Mouse (Mus musculus) kidney, adult 18-20 months (tissue): ENCODE data around the gene Vegfb.

Source experiments
- DNase-seq: peaks from one replicate; pipeline ENCODE4 v3.0.0; 2021

Vegfb gene

DNA sequence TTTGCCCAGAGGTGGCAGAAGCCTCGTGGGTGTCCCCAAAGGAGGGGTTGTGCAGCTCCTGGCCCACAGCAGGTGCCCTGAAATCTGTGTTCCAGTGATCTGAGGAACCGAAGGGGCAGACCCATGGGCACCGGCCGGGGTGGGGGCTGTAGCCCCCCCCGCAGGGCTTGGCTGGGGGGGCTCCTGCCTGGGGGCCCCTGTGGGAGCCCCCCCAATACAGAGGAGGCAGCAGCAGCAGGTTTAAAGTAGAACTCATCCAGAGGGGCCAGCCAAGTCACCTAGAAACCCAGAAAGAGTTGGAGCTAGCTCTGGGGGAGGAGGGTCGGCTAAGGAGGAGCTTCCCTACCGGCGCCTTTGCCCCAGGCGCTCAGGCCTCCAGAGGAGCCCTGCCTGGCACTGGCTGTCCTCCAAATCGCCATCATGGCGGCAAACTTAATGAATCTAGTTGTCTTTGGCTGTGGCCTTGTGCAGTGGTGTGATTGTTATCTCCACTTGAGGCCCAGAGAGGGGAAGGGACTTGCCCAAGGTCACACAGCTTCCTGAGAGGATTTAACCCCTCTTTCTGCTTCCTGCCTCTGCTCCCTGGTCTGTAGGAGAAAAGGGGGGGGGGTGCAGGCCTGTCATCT, 16.9 kb downstream of the Vegfb start:
- no peak for DNase-seq

DNA sequence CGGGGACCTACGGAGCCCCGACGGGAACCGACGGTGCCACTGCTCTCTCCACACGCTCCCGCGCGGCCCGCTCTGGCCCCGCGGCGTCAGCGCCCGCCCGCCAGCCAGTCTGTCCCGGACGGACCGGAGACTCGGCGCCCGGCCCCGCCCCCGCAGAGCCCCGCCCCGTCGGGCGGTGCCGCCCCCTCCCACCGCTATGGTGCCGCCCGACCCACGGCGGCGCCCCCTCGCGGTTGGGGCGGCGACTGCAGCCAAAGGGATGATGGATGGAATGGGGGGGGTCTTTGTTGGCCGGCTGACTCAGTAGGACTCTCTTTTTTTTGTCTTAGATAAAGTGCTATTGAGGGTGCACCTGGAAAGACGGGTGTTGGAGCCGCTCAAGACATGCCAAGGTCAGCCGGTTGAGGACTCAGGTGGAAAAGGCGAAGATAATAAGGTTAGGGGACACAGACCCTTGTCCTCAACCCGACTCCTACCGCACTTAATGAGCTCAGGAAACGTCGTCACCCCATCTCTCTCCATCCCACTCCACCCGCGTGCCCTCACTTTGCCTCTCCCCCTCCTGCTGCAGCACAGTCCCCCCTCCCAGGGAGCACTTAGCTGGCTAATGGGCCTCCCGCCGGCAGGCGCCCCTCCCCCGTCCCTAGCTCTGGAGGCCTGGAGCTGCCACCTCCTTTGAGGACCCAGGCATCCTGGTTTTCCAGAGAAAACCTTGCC, 17.6 kb downstream of the Vegfb start:
- peak; percentile 82 for DNase-seq

DNA sequence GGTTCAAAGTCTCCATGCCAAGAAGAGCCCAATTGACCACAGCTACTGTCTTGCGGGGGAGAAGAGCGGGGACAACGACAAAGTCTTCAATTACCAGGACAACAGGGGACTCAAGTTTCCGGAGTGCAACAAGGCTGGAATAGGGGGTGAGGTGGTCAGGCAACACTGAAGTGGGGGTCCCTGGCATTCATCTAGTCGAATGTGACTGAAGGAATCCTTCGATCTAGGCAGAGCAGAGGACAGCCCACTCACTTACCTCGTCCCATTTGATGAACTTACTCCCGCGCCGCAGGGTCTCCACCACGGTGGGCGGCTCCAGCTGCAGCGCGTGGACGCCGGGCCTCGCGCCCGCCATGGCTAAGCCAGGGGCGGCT, 18.2 kb downstream of the Vegfb start:
- DNase-seq: no peak

DNA sequence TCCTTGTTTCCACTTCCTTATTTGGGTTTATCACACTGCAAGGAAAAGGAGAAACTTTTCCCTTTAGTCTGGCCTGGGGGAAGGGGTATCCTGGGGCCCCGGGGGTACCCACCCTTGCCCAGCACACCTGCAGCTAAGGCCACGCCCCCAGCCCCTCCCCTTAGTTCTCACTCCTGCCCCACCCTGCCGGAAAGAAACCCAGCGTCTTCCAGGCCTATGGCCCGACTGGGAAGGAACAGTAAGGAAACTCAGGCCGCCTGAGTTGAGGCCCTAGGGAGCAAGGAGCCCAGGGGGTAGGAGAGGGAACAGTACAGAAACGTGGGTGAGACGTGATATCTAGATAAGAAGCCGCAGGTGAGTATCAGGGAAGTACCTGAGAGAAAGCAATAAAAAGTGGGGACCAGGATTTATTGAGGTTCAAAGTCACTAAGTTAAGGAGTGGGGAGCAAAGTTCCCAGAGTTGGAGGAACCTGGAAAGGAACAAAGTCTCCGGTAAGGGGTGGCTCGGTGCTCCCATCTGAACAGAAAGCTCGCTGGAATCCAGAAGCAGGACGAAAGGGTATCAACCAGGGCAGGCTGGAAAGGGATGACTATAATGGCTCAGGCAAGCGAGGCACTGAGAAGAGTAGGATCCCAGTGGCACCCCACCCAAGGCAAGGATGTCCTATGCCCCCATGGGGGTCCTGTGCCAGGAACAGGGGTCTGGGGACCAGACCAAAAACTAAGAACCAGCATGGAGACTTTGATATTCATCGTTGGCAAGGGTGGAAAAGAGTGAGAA, 18.8 kb downstream of the Vegfb start:
- DNase-seq: peak; percentile 39

DNA sequence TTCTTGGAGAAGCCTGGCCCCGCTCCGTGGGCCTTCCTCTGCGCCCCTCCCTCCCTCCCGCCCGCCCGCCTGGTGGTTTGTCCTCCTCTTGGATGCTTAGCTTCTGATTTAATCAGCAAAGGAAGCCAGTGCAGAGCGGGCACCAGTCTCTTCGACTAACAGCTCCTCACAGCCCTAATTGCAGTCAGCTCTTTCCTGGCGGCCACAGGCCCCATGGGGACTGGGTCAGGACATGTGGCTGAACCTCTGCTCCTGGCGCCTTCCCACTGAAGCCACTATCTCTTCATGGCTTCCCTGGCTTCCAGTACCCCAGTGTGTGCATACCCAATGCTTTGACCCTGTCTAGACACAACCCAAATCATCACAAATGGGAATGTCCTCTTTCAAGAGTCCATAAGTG, 31.0 kb downstream of the Vegfb start:
- DNase-seq: no peak

DNA sequence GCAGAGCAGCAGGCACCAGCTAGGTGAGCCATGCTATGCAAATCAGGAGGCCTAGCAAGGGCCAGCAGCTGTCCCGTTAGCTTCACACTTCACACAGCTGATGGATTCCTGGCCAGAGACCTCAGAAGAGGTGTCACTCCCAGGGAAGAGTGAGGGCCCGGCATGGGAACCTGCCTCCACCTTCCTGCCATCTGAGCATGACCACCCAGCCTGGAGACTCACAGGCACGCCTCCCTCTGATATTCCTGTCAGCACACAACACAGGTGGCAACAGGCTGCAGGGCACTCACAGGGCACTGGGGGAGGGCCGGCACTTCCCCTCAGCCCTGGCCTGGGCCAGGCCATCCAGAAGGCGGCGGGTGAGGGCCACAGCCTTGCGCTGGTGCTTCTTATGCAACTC, 32.0 kb downstream of the Vegfb start:
- DNase-seq: no peak

DNA sequence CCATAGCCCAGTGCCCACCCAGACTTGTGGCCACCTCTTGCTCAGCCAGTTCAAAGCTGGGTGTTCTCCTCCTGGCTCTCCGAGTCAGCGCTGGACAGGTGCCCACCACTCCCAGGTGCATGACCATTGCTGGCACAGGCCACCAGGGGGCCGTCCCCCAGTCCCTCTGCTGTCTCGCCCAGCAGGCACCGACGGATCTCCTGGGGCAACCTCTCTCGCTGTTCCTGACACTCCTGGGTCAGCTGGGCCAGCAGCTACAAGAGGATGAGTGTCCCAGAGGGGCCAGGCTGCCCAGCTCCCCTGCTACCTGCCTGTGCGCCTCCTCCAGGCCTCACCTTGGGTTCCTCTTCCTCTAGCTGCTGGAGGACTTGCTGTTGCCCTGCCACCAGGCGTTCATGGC, 33.4 kb downstream of the Vegfb start:
- peak; percentile 74 for DNase-seq

DNA sequence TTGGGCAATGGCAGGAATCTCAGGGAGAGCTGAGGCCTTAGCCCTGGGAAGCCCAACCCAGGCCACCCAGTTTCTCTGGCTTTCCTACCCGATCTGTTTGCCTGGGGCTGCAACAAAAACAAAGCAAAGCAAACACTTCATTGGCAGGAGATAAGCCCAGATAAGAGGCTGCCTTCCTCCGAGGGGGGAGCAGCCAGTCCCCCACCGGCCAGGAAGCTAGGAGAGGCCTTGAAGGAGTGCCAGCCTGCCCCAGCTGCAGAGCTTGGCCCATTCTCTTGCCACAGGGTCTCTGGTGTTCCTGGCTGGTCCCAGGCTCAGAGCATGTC, 34.8 kb downstream of the Vegfb start:
- DNase-seq: peak; percentile 63

DNA sequence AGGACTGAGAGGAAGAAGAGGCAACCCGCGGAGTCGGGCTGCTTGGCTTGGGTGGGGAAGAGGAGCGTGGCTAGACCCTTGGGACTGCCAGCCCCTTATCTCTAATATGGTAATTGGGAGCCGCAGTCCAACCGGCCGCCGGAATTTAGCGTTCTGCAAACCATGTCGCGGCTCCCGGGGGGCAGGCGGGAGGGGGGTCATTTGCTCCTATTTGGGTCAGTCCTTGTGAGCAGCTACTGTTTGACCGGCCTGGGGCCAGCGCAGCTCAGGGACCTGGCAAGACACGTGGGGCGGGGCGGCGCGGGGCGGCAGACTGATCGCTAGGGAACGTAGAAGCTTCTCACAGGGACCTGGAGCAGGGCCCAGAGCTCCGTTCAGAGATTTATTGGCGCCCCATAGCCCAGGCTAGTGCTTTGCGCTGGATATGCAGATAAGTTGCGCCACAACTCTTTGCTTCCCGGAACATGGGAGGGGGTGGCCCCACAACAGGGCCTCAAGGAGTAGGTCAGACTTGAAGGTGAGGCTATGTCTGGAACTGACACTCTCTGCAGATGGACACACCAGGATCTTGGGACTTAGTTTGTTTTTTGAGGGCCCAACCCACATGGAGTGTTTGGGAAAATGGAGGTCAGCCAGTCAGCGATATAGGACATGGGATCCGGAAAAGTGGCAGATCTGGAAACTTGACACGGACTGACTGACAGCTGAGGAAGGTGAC, 35.3 kb downstream of the Vegfb start:
- DNase-seq: peak; percentile 88

DNA sequence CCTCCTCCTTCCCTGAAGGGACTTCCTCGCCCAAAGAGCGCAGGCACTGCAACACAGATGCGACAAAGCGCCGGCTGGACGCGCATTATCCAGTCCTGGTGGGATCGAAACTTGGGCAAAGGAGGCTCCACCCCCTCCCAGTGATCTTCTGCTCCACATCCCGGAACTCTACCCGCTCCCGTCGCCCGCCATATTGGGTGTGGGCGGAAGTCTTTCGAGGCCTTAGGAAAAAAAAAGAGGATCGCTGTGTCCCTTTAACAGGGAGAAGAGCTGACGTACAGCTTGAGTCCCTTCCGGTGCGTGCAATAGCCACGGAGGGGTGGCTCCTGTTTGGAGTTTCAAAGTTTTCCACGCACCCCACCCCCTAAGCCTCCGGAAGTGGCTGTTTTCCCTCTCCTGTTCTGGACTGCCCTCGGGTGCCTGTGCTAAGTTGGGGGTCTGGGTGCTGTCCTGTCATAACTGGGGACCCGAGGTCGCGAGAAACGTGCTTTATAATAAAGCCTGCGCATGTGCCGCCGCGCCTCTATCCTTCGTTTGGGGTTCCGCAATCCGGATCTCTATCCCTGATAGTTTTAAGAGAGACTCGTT, 36.0 kb downstream of the Vegfb start:
- DNase-seq: peak; percentile 95

DNA sequence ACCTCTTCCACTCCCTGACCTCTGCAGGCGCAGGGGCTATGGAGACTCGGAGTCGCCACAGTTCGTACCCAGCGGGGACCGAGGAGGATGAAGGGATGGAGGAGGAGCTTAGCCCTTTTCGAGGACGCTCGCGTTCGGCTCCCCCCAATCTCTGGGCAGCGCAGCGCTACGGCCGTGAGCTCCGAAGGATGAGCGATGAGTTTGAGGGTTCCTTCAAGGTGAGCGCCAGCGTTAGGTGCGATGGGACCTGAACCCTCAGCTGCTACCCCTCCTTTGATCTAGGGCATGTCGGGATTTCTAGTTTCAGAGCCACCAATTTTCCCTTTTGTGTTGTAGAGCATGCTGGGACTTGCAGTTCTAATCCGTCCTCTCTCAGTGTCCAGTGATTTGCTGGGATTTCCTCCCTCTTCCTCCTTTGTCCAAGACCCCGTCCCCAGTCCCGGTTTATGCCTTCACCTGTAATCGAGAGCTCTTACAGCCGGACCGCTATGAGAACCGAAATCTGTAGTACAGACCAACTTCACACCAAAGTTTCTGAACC, 36.8 kb downstream of the Vegfb start:
- DNase-seq: peak; percentile 73

DNA sequence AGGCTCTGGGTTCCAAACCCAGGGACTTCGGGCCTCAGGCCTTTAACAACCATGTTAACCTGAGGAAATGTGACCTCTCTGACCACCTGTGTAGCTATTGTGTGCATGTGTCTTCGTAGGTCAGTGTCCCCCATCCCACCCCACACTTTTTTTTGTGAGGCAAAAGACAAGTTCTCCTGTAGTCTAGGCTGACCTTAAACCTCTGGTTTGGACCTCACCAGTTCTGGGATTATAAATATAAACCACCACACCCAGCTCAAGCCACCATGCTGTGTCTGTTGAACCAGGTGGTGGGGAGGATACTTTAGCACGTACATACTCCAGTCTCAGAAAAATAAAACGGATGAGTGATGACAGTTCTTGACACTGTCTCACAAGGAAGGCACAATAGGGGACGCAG, 37.5 kb downstream of the Vegfb start:
- no peak for DNase-seq

DNA sequence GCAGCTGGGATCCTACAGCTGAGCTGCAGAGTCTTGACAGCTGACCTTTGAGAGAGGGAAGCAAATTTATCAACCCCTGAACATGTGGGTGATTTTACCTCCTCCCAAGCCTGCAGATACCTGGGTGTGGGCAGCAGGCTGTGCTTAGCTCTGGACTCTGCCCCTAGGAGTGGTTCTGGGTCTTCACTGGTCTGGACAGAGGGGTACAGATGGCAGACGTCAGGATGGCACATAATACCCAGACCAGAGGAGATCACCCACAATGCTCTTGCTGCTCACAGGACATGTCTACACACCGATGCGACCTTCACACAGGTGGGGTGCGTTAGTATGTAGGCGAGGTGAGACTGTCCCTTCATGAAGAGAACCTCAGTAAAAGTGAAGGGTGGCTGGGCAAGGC, 37.9 kb downstream of the Vegfb start:
- no peak for DNase-seq

DNA sequence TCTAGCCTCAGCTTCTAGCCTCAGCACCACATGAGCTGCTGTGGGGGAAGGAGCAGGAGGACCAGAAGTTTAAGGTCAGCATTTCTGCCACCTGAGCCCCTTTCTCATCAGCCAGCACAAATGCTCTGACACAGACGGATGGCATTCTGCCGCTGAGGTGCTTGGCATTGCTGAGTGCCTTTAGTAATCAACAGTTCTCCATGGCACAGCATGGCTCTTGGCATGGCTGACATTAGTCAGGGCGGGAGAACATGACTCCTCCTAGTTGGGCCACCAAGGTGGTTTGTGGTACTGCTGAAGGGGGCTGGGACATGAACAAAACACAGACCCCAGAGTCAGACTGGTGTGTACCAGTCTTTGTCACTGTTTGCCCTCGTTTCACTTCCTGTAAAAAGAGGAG, 39.3 kb downstream of the Vegfb start:
- DNase-seq: no peak

DNA sequence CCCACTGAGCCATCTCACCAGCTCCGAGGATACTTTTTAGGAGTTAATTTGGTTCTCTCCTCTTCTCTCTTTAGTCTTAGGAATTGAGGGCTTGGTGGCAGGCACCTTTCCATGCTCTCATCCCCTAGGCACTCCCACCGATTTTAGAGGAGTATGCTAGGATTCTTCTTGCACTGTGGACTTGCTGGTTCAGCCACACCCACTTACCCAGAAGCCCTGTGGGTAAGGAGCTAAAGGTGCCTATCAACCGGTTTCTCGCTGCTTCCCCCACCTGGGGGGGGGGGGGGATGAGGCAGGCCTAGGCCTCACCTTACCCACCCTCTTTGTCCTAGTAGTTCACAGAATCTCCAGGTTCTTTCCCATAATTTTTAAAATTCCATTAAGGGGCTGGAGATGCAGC, 39.7 kb downstream of the Vegfb start:
- DNase-seq: no peak

DNA sequence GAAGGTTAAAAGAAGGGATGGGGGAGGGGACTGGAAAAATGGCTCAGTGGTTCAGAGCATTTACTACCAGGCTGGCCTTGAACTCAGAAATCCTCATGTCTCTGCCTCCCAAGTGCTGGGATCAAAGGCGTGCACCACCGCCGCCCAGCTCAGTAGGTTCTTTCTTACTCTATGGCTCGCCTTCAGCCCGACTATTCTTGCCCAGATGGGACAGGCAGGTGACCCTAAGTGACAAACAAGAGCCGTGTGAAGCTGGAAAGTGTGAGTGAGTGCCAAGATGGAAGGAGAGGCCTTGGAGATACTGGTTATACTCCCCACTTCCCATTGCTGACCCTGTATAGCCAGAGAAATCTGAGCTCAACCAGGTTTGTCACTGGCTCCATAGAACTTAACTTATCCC, 43.7 kb downstream of the Vegfb start:
- no peak for DNase-seq

DNA sequence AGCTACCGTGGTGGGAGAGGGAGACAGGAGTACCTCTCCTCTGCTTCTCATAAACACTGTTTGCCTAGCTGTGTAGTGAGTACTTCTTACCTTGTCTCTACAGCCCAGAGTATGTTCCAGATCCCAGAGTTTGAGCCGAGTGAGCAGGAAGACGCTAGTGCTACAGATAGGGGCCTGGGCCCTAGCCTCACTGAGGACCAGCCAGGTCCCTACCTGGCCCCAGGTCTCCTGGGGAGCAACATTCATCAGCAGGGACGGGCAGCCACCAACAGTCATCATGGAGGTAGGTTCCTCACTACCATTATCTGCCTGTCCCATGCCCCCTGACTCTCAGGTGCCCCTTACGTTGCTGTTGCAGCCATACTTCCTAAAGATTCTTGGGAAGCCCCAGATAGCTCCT, 44.7 kb downstream of the Vegfb start:
- DNase-seq: no peak

DNA sequence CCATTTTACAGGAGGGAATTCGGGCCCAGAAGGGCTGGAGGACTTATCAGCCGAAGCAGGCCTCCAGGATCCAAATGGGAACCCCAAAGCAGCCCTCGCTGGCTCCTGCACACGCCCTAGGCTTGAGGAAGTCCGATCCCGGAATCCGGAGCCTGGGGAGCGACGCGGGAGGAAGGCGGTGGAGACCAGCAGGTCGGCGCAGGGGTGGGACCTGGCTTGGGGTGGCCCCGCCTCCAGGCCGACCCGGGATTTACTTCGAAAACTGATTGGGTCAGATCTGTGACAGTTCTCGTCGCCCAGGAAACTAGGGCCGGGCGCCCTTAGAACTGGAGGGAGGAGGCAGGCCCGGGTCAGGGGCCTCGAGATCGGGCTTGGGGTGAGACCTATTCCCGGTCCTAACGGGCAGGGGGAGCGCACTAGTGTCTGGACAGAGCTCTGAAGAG, 45.2 kb downstream of the Vegfb start, which contains the start of gene Gpr137:
Gpr137 (minus strand) TSS at position 232 of the 443 bp plus-strand sequence.
- peak; percentile 96 for DNase-seq

DNA sequence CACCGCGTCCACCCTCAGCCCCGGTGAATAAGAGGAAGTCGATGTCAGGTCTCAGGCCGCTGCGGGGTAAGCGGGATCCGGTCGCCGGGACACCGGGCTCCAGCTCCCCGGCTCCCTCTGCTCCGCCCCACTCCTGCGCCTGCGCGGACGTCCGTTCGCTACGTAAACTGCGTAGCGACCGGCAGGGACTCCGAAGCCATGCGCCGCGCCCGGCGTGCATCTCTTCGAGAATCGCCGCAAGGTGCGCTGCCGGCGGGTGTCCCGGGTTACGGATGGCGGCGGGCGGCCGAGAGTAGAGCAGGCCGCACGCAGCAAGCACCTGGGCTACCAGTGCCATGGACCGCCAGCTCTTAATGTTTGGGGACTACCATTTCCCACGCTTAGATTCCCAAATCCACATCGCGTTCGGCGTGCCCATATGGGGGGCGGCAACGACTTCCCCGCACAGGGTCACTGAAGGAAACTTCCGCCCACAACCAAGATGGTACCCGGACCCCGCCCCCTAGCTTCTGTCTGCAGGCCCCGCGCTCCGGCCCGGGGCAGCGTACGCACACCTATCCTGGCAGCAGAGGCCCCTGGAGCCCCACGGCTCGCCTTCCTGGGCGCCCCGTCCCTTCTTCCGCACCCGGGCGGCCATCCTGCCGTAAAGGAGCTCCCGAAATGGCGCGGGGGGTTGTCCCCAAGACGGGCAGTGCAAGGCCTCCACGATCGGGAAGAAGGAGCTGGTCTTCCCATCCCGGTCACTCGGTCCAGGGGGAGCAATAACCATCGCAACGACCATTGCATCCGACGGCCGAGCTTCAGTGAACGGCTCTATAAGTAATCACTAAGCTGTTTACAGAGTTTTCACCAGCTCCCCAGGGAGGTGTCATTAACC, 45.8 kb downstream of the Vegfb start, which contains the start of gene Bad:
Bad (plus strand) TSS at position 490 of the 877 bp plus-strand sequence.
- DNase-seq: peak; percentile 97

DNA sequence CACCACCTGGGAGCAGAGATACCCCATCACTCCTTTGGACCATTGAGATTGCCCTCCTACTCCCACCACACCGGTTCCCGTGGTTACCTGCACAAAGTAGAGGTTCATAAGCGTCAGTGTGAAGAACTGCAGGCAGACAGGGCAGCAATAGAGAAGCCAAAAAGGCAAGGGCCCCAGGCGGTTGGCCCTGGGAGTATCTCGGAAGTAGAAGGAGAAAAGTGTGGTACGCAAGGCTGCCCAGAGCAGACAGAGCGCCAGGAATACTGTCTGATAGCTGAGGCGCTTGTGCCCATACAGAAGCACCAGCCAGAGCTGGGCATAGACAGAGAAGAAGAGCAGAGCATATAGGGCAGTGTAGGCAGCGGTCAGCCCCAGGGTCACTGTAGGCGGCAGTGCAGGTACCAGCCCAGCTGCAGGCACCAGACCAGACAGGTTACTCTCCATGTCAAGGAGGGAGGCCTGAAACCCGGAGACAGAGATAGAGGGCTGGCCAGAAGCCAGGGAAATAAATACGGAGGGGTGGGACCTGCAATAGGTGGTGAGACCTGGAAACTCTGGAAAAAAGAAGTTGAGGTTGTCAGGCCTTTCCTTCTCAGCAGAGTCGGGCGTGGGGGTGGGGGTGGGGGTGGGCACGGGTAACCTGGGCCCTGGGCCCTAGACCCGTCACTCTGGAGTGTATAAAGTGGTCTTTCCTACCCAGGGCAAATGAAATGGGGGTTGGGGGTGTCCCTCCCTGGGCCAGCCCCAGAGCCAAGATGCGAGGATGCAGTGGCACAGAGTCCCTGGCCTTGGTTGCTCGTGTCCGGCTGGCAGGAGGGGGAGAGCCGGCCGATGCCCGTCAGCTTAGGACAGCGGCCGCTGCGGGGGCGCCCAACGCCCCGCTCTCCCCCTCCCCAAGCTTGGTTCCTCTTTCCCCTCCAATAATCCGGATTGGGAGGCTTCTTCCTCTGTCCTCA, 46.8 kb downstream of the Vegfb start:
- no peak for DNase-seq
